Mouse (Mus musculus): ENCODE measurements around the gene Lclat1.

DNA sequence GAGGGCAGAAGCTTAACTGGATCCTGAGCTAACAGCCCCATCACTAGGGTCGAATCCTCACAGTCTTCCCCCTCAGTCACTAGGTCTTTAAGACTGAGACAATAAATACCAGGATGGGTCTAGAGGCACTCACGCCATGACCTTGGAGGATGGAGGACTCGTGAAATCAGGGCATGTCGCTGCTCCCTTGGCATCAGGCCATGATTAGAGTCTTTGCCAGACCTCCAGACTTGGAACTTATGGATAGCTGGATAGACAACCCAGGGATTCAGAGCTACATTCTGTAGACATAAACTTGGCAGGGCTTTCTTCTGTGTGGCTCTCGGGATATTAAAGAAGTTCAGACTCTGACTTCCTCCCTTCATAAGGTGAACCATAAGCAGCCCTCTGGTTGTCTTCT lies 49.5 kb upstream of the Lclat1 start:
- TF ChIP-seq CTCF (IDR thresholded peaks at IDR 0.05; ENCODE audit: control insufficient read depth, insufficient read depth, insufficient read length), result no peak
- TF ChIP-seq FOSL1 (IDR thresholded peaks at IDR 0.05; ENCODE audit: insufficient read depth, low read length, poor library complexity, severe bottlenecking), result no peak
- TF ChIP-seq USF1 (IDR thresholded peaks at IDR 0.05; ENCODE audit: low read depth), result no peak
- no peak for TF ChIP-seq MYOG (IDR thresholded peaks at IDR 0.05; ENCODE audit: control insufficient read depth, extremely low read depth, insufficient read length)
- TF ChIP-seq MAX (IDR thresholded peaks at IDR 0.05), result no peak
- TF ChIP-seq CEBPB (IDR thresholded peaks at IDR 0.05; ENCODE audit: low read depth), result no peak
- TF ChIP-seq MYOD1 (IDR thresholded peaks at IDR 0.05; ENCODE audit: control insufficient read depth, insufficient read length, low read depth), result no peak

Measured in C2C12 (cell line).